Mouse (Mus musculus): ENCODE results near the gene Ntm. TPM values are rescaled to one million over a fixed set of nuclear protein-coding genes. Genes with fewer than 3 reads are reported as not detected.
A peak's percentile ranks its signal among the peaks of the same experiment; 100 is the strongest.

Ntm gene
- polyA plus RNA-seq, 1 experiment from 2014 or later, result 264 TPM

DNA sequence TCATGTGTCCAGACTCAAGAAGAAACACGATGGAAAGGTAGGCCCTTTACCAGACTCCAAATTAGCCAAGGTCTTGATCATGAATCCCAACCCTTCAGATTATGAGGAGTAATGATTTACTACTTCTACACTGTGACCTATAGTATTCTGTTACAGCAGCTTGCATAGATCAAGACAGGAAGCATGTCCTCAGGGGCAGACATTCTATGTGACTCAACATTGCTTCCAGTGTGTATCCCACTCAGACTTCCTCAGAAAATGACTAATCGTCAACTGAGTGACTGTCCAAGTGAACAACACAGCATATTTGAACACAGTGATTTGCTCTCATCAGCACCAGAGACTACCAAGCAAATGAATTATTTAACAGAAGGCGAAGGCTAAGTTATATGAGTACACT, 632.5 kb downstream of the Ntm start:
- H3K27ac ChIP-seq (ENCODE audit: low read depth, low read length), result no peak overlapping the region
- H3K9ac ChIP-seq (ENCODE audit: low read depth, low read length), result no peak overlapping the region
- H3K4me2 ChIP-seq (ENCODE audit: low read length), result no peak overlapping the region
- no peaks in the 10 kb centered on the region for H3K4me1 ChIP-seq (ENCODE audit: control insufficient read depth, insufficient read depth, low read depth, low read length)
- no peaks in the 10 kb centered on the region for H3K36me3 ChIP-seq (ENCODE audit: control insufficient read depth, insufficient read depth, low read length)
- no peaks in the 10 kb centered on the region for H3K27me3 ChIP-seq (replicated peaks; ENCODE audit: control insufficient read depth, insufficient read depth, low read length)
- ATAC-seq, result no peak
- 92% methylated on average over 3 of the region's 3 CpGs for WGBS
- H3K4me3 ChIP-seq (ENCODE audit: low read length), result no peak overlapping the region
- H3K9me3 ChIP-seq (ENCODE audit: control insufficient read depth, low read length), result no peaks in the 10 kb centered on the region

DNA sequence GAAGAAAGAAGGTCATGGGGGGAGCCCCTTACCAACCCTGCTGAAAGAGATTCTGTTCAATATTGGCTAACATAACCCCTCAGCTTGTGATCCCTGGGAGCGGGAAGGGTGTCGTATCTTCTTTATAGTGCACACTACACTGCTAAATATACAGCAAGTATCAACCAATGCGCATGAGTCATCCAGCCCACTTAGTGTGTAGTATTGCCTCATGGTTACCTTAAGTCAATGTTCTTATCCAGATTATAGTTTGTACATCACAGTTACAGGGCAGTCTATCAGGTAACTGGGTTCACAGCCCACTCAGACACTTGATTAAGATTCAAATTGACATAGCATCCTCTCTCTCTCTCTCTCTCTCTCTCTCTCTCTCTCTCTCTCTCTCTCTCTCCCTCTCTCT, 636.7 kb downstream of the Ntm start:
- 96% methylated on average over 3 of the region's 3 CpGs for WGBS
- Histone ChIP-seq H3K36me3 (ENCODE audit: control insufficient read depth, insufficient read depth, low read length) (no peaks in the 10 kb centered on the region), H3K4me3 (ENCODE audit: low read length) (no peak overlapping the region), H3K4me1 (ENCODE audit: control insufficient read depth, insufficient read depth, low read depth, low read length) (no peaks in the 10 kb centered on the region), H3K4me2 (ENCODE audit: low read length) (no peak overlapping the region), H3K9ac (ENCODE audit: low read depth, low read length) (no peak overlapping the region), H3K27me3 (replicated peaks; ENCODE audit: control insufficient read depth, insufficient read depth, low read length) (no peaks in the 10 kb centered on the region), H3K9me3 (ENCODE audit: control insufficient read depth, low read length) (no peaks in the 10 kb centered on the region), H3K27ac (ENCODE audit: low read depth, low read length) (no peak overlapping the region)
- ATAC-seq, result no peak

DNA sequence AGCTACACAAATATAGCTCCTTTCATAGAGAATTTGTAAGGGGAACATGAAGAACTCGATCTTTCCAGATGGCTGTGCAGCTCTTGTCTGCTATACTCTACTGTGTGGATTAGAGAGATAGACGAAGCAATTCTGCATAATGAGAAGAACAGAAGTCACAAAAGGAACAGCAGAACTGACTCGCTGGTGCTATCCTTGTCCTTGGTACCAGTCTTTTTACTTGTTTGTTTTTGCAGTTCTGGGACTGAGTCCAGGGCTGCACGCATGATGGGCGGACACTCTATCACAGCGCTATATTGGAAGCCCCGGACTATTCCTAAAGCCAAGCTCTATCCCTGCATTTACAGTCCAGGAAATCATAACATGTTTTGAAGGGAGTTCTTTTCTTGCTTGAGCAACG, 637.8 kb downstream of the Ntm start:
- Histone ChIP-seq H3K36me3 (ENCODE audit: control insufficient read depth, insufficient read depth, low read length) (no peaks in the 10 kb centered on the region), H3K4me2 (ENCODE audit: low read length) (no peak overlapping the region), H3K9ac (ENCODE audit: low read depth, low read length) (no peak overlapping the region), H3K4me3 (ENCODE audit: low read length) (no peak overlapping the region), H3K9me3 (ENCODE audit: control insufficient read depth, low read length) (no peaks in the 10 kb centered on the region), H3K27ac (ENCODE audit: low read depth, low read length) (no peak overlapping the region), H3K4me1 (ENCODE audit: control insufficient read depth, insufficient read depth, low read depth, low read length) (no peaks in the 10 kb centered on the region), H3K27me3 (replicated peaks; ENCODE audit: control insufficient read depth, insufficient read depth, low read length) (no peaks in the 10 kb centered on the region)
- 70% methylated on average over 8 of the region's 8 CpGs for whole genome bisulfite sequencing
- no peak for ATAC-seq

DNA sequence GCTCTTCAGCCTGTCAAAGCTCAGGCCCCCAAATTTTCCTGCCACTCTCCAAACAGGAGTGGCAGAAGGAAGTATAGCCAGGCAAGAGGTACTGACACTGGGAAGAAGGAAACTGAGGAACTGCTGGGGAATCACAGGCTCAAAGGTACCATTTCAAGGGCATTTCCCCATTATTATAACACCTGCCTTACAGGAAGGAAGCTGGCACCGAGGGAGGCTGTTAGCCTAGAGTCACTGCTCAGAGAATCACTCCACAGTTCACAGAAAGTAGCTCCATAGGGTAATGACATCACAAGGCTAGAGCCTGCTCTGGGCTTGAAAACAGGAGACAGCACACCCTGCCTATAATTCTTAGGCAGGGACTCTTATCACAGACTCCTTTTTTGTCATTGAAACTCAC, 643.7 kb downstream of the Ntm start:
- 85% methylated on average over 1 of the region's 1 CpGs for WGBS
- Histone ChIP-seq H3K4me3 (ENCODE audit: low read length) (no peak overlapping the region), H3K4me1 (ENCODE audit: control insufficient read depth, insufficient read depth, low read depth, low read length) (peaks cover 36% of the 10 kb centered on the region), H3K9me3 (ENCODE audit: control insufficient read depth, low read length) (no peaks in the 10 kb centered on the region), H3K27ac (ENCODE audit: low read depth, low read length) (no peak overlapping the region), H3K9ac (ENCODE audit: low read depth, low read length) (no peak overlapping the region), H3K27me3 (replicated peaks; ENCODE audit: control insufficient read depth, insufficient read depth, low read length) (no peaks in the 10 kb centered on the region), H3K36me3 (ENCODE audit: control insufficient read depth, insufficient read depth, low read length) (no peaks in the 10 kb centered on the region), H3K4me2 (ENCODE audit: low read length) (no peak overlapping the region)
- no peak for ATAC-seq

DNA sequence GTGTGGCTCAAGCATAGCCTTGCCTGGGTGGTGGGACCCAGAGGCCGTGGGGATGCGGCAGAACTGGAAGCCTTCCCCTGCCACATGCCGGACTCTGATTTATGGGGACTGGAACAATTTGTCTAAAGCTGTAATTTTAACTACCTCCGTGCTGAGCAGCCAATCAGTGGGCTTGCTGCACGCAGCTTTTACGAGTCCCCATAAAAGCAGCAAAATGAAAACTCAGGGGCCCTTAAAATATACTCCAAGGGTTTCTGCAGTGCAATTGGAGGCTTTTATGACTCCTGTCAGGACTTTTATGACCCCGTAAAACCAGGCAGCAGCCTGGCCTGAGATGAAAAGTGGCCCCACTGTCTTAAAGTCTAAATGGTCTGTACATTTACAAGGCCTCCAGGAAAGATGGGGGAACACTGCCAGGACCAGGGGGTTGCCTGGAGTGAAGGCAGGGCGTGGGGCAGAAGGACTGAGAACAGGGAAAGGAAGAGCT, 644.2 kb downstream of the Ntm start:
- H3K9ac ChIP-seq (ENCODE audit: low read depth, low read length), result no peak overlapping the region
- no peaks in the 10 kb centered on the region for H3K9me3 ChIP-seq (ENCODE audit: control insufficient read depth, low read length)
- no peak overlapping the region for H3K4me3 ChIP-seq (ENCODE audit: low read length)
- H3K27me3 ChIP-seq (replicated peaks; ENCODE audit: control insufficient read depth, insufficient read depth, low read length), result no peaks in the 10 kb centered on the region
- H3K4me2 ChIP-seq (ENCODE audit: low read length), result no peak overlapping the region
- H3K4me1 ChIP-seq (ENCODE audit: control insufficient read depth, insufficient read depth, low read depth, low read length), result peaks cover 36% of the 10 kb centered on the region
- H3K36me3 ChIP-seq (ENCODE audit: control insufficient read depth, insufficient read depth, low read length), result no peaks in the 10 kb centered on the region
- no peak overlapping the region for H3K27ac ChIP-seq (ENCODE audit: low read depth, low read length)
- ATAC-seq, result no peak
- WGBS, result 58% methylated on average over 8 of the region's 8 CpGs

DNA sequence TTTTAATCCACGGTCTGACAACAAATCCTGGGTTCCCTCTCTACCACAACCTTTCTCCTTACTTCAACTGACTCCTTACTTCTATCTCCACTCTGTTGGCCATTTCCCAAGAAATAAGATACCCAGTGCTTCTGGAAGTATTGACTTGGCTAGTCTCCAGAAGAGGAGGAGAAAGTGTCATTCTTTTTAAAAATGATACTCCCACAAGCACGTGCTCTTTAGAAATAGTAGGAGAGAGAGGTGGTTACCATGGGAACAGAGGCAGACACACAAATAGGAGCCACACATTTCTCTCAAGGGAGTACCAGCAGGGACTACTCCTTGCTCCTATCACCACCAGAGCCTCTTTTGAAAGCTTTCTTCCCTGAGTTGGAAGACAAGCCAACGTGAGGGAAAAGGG, 645.3 kb downstream of the Ntm start:
- ATAC-seq, result peak; percentile 66; the same call in 1 of the 2 replicates
- Histone ChIP-seq H3K9ac (ENCODE audit: low read depth, low read length) (no peak overlapping the region), H3K4me3 (ENCODE audit: low read length) (no peak overlapping the region), H3K4me2 (ENCODE audit: low read length) (no peak overlapping the region), H3K27ac (ENCODE audit: low read depth, low read length) (peak overlapping the region; percentile 62; the same call in 1 of the 2 replicates), H3K36me3 (ENCODE audit: control insufficient read depth, insufficient read depth, low read length) (no peaks in the 10 kb centered on the region), H3K27me3 (replicated peaks; ENCODE audit: control insufficient read depth, insufficient read depth, low read length) (no peaks in the 10 kb centered on the region), H3K9me3 (ENCODE audit: control insufficient read depth, low read length) (no peaks in the 10 kb centered on the region), H3K4me1 (ENCODE audit: control insufficient read depth, insufficient read depth, low read depth, low read length) (peaks cover 36% of the 10 kb centered on the region)
- WGBS, result 18% methylated on average over 3 of the region's 3 CpGs

DNA sequence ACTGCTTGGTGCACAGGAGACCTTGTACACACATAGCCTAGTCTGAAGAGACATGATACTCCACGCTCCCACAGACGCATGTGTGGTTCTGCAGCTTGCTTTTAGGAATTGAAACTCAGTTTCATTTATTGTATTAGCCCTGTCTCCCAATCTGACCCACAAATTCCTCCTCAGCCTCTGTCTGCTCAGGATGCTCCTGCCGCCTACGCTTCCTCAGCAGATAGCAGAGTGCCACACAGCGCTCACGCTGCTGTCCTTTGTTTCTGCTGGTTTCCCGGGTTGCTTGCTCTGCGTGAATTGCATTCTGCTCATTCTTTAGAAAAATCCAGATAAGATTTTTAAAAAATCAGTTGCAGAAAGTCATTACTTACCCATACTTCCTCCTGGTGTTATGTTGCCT, 647.1 kb downstream of the Ntm start:
- Histone ChIP-seq H3K4me3 (ENCODE audit: low read length) (no peak overlapping the region), H3K9me3 (ENCODE audit: control insufficient read depth, low read length) (no peaks in the 10 kb centered on the region), H3K27ac (ENCODE audit: low read depth, low read length) (peak overlapping the region; percentile 13), H3K9ac (ENCODE audit: low read depth, low read length) (no peak overlapping the region), H3K4me1 (ENCODE audit: control insufficient read depth, insufficient read depth, low read depth, low read length) (peaks cover 36% of the 10 kb centered on the region), H3K36me3 (ENCODE audit: control insufficient read depth, insufficient read depth, low read length) (no peaks in the 10 kb centered on the region), H3K4me2 (ENCODE audit: low read length) (no peak overlapping the region), H3K27me3 (replicated peaks; ENCODE audit: control insufficient read depth, insufficient read depth, low read length) (no peaks in the 10 kb centered on the region)
- 19% methylated on average over 8 of the region's 8 CpGs for WGBS
- ATAC-seq, result peak; percentile 67

DNA sequence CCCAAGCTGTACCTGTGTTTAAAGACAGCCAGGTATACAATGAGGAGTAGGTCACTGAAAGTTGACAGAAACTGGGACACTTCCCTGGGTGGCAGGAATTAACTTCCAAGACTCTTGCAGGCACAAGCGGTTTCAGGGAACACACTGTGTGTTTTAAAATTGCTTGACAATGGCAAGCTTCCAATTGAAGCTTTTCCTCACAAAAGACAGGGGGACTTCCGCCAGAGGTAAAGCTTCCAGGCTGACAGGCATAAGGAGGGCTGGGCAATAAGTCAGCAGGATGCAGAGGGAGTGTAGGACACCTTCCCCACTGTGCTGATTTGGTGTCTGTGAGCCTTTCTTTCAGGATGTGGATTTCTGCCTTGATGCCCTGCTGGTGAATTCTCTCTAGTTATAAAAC, 656.0 kb downstream of the Ntm start:
- H3K4me1 ChIP-seq (ENCODE audit: control insufficient read depth, insufficient read depth, low read depth, low read length), result peaks cover 6% of the 10 kb centered on the region; the same call in 1 of the 2 replicates

DNA sequence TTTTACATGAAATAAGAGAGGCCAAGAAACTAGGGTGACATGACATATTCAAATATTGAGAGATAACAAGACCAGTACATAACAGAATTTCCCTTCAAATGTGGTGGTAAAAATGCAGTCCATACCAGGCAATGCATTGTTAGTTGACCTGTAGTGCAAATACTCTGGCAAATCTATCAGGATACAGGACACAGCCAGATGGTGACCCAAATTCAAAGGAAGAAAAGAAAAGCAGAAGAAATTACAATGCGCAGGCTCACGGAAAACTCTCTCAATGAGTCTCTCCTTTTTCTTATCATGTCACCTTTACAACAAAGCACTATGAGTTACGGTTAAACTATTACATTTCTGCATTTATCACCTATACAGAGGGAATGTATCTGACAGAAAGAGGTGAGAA, 664.6 kb downstream of the Ntm start:
- Histone ChIP-seq H3K4me2 (ENCODE audit: low read length) (no peak overlapping the region), H3K36me3 (ENCODE audit: control insufficient read depth, insufficient read depth, low read length) (no peaks in the 10 kb centered on the region), H3K4me3 (ENCODE audit: low read length) (no peak overlapping the region), H3K27ac (ENCODE audit: low read depth, low read length) (no peak overlapping the region), H3K9me3 (ENCODE audit: control insufficient read depth, low read length) (no peaks in the 10 kb centered on the region), H3K9ac (ENCODE audit: low read depth, low read length) (no peak overlapping the region), H3K4me1 (ENCODE audit: control insufficient read depth, insufficient read depth, low read depth, low read length) (no peaks in the 10 kb centered on the region; the same call in 1 of the 2 replicates), H3K27me3 (replicated peaks; ENCODE audit: control insufficient read depth, insufficient read depth, low read length) (no peaks in the 10 kb centered on the region)
- 73% methylated on average over 3 of the region's 3 CpGs for WGBS
- ATAC-seq, result no peak

More for the DNA sequence above, 656.0 kb downstream of the Ntm start:
- 8% methylated on average over 2 of the region's 2 CpGs for WGBS
- Histone ChIP-seq H3K9me3 (ENCODE audit: control insufficient read depth, low read length) (no peaks in the 10 kb centered on the region), H3K9ac (ENCODE audit: low read depth, low read length) (no peak overlapping the region), H3K36me3 (ENCODE audit: control insufficient read depth, insufficient read depth, low read length) (no peaks in the 10 kb centered on the region), H3K27me3 (replicated peaks; ENCODE audit: control insufficient read depth, insufficient read depth, low read length) (no peaks in the 10 kb centered on the region), H3K4me2 (ENCODE audit: low read length) (no peak overlapping the region), H3K27ac (ENCODE audit: low read depth, low read length) (peak overlapping the region; percentile 31; the same call in 1 of the 2 replicates), H3K4me3 (ENCODE audit: low read length) (no peak overlapping the region)
- no peak for ATAC-seq

DNA sequence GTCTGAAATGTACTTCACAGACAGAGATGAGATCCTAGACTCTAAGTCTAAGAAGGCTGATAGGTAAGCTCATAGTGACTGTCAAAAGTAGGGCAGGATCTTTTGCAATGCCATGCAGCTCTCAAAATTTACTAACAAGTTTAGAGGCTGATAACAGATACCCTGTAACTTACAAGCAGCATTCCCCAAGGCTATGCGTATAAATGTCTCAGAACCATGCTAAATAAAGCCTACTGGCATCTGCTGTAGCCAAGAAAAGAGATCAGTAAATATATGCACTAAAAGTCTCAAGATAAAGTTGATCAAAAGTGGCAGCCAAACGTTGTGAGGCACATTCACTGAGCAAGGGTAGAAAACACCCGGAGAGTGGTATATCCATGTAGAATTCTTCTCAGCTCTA, 666.2 kb downstream of the Ntm start:
- ATAC-seq, result no peak
- 87% methylated on average over 3 of the region's 3 CpGs for WGBS
- no peak overlapping the region for H3K9ac ChIP-seq (ENCODE audit: low read depth, low read length)

More for the DNA sequence above, 666.2 kb downstream of the Ntm start:
- H3K4me3 ChIP-seq (ENCODE audit: low read length), result no peak overlapping the region
- H3K27me3 ChIP-seq (replicated peaks; ENCODE audit: control insufficient read depth, insufficient read depth, low read length), result no peaks in the 10 kb centered on the region
- no peaks in the 10 kb centered on the region for H3K9me3 ChIP-seq (ENCODE audit: control insufficient read depth, low read length)
- H3K27ac ChIP-seq (ENCODE audit: low read depth, low read length), result no peak overlapping the region
- H3K4me1 ChIP-seq (ENCODE audit: control insufficient read depth, insufficient read depth, low read depth, low read length), result no peaks in the 10 kb centered on the region; the same call in 1 of the 2 replicates
- H3K36me3 ChIP-seq (ENCODE audit: control insufficient read depth, insufficient read depth, low read length), result no peaks in the 10 kb centered on the region
- no peak overlapping the region for H3K4me2 ChIP-seq (ENCODE audit: low read length)
